33 mouse cellular contexts compared by ENCODE assay signal in the genomic region with DNA sequence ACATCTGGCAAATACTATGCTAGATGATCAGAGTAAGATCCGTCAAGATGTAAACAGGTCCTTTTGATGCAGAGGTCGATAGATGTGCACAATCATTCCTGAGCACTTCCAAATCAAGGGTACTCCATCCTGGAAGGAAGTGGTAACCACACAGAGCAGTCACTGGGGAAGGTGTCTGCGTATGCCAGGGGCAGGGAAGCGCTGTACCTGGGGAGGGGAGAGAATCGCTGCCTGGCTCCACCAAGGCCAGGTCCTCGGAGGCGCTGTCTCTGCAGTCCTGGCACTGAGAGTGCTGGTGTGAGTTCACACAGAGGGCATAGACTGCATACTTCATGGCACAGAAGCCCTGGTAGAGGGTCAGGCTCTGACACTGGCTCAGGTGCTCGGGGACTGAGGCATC. TPM values are rescaled to one million over a fixed set of nuclear protein-coding genes. Genes with fewer than 3 reads are reported as not detected.
"Had no signal": no experiment of that assay in that cellular context is flagged by ENCODE, and none has a peak within 500 bp of the region (broad histone marks: within the 10 kb centered on the region; RNA-seq: fewer than 3 reads in every experiment).

No protein-coding gene starts in this region.

- ATAC-seq: liver, embryonic 12.5 days; liver, postnatal 0 days; lung, postnatal 0 days; midbrain, embryonic 13.5 days; midbrain, embryonic 15.5 days; midbrain, embryonic 16.5 days had no signal

- H3K27me3 ChIP-seq: limb, embryonic 12.5 days; limb, embryonic 13.5 days; limb, embryonic 15.5 days; liver, embryonic 12.5 days; liver, embryonic 13.5 days; liver, embryonic 15.5 days; lung, embryonic 15.5 days; megakaryocyte, embryonic 14.5 days; midbrain, embryonic 12.5 days; midbrain, embryonic 13.5 days; midbrain, embryonic 15.5 days; neural tube, embryonic 12.5 days had no signal

- H3K27ac ChIP-seq: limb, embryonic 10.5 days; limb, embryonic 12.5 days; limb, embryonic 13.5 days; limb, embryonic 15.5 days; liver, embryonic 12.5 days; liver, embryonic 13.5 days; liver, embryonic 14.5 days; liver, embryonic 15.5 days; lung, embryonic 15.5 days; macrophage; midbrain, embryonic 10.5 days; midbrain, embryonic 12.5 days; midbrain, embryonic 13.5 days; midbrain, embryonic 15.5 days; neural tube, embryonic 12.5 days had no signal

- DNase-seq: left cerebral cortex, postnatal 4 days; liver; liver, embryonic 13.5 days; liver, postnatal 0 days; lung, adult 18-20 months; lung, adult 2 months; lung, embryonic 14.5 days; lung, postnatal 10 days; lung, postnatal 14 days; lung, postnatal 36 days; lung, postnatal 4 days; midbrain, embryonic 14.5 days had no signal

- H3K4me2 ChIP-seq: limb, embryonic 12.5 days; limb, embryonic 13.5 days; limb, embryonic 15.5 days; liver, embryonic 11.5 days; liver, embryonic 12.5 days; liver, embryonic 13.5 days; liver, embryonic 15.5 days; lung, embryonic 14.5 days; lung, embryonic 15.5 days; midbrain, embryonic 11.5 days; midbrain, embryonic 12.5 days; midbrain, embryonic 13.5 days; midbrain, embryonic 15.5 days; neural tube, embryonic 12.5 days had no signal

- H3K9me3 ChIP-seq: limb, embryonic 10.5 days; limb, embryonic 12.5 days; limb, embryonic 13.5 days; limb, embryonic 15.5 days; liver, embryonic 12.5 days; liver, embryonic 13.5 days; liver, embryonic 15.5 days; lung, embryonic 15.5 days; megakaryocyte, embryonic 14.5 days; midbrain, embryonic 10.5 days; midbrain, embryonic 12.5 days; midbrain, embryonic 13.5 days; midbrain, embryonic 15.5 days; neural tube, embryonic 12.5 days had no signal

- H3K4me1 ChIP-seq: limb, embryonic 10.5 days; limb, embryonic 12.5 days; limb, embryonic 13.5 days; limb, embryonic 15.5 days; liver, embryonic 12.5 days; liver, embryonic 13.5 days; liver, embryonic 15.5 days; lung, embryonic 15.5 days; megakaryocyte, embryonic 14.5 days; midbrain, embryonic 10.5 days; midbrain, embryonic 12.5 days; midbrain, embryonic 13.5 days; midbrain, embryonic 15.5 days; neural tube, embryonic 12.5 days had no signal

- H3K4me3 ChIP-seq: limb, embryonic 10.5 days; limb, embryonic 12.5 days; limb, embryonic 13.5 days; limb, embryonic 15.5 days; liver, embryonic 12.5 days; liver, embryonic 13.5 days; liver, embryonic 15.5 days; lung, embryonic 15.5 days; megakaryocyte, embryonic 14.5 days; midbrain, embryonic 10.5 days; midbrain, embryonic 12.5 days; midbrain, embryonic 13.5 days; midbrain, embryonic 15.5 days; myocyte; neural tube, embryonic 12.5 days had no signal

- H3K9ac ChIP-seq: limb, embryonic 12.5 days; limb, embryonic 13.5 days; limb, embryonic 15.5 days; liver, embryonic 12.5 days; liver, embryonic 13.5 days; liver, embryonic 14.5 days; liver, embryonic 15.5 days; liver, postnatal 0 days; lung, embryonic 14.5 days; lung, embryonic 15.5 days; midbrain, embryonic 12.5 days; midbrain, embryonic 13.5 days; midbrain, embryonic 15.5 days; neural tube, embryonic 12.5 days had no signal

RNA-seq across cellular contexts. Expression of a gene that starts 14.5 kb away (rescaled TPM):
- total RNA-seq: monocyte, adult 5-6 weeks had no signal
